In the genomic region with DNA sequence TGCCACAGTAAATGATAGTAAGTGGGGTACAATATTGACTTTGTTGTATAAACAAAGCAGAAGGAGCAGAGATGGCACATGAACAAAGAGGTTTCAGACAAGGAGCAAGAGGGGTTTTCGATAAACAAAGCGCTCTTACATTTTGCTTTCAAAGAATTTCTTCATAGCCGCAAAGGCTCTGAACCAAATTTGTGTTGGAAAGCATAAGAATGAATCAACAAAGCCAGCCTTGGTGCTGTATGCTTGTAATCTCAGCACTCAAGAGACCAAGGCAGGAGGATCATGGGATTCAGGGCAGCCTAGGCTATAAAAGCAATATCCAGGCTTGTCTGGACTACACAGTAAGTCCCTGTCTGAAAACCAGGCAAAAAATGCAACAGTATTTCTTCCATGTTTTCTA, we compare ENCODE assay signal across 22 mouse cellular contexts.
A peak's percentile ranks its signal among the peaks of the same experiment; 100 is the strongest.
DNase-seq lines count a peak whose midpoint lies in the region; ATAC-seq and TF ChIP-seq lines count a peak whose summit lies in the region.
"Had no signal": no experiment of that assay in that cellular context is flagged by ENCODE, and none has a peak within 500 bp of the region (broad histone marks: within the 10 kb centered on the region; RNA-seq: fewer than 3 reads in every experiment).

No protein-coding gene starts in this region.

- peak; percentile 28 for DNase-seq in hindbrain, postnatal 0 days (ENCODE audit: low spot score)
- DNase-seq in hindbrain, embryonic 14.5 days (ENCODE audit: low spot score), result no peak
- peak; percentile 9 for DNase-seq in lung, embryonic 14.5 days
- DNase-seq in lung, postnatal 14 days, result no peak
- peak; percentile 62 for DNase-seq in brain, adult 2 months (ENCODE audit: low read depth, low spot score)
- DNase-seq in fibroblast of lung, adult 2 months (ENCODE audit: low read depth), result peak; percentile 76
- no peak for DNase-seq in kidney, adult 9 months
- no peak for DNase-seq in heart, postnatal 4 days
- DNase-seq: adrenal gland, adult 2 months; adrenal gland, postnatal 25 days; cerebellum, adult 11 months; cerebellum, adult 8-10 months; cerebellum, postnatal 14 days; embryo, embryonic 11 days; gastrocnemius, postnatal 10 days; heart, adult 2 months had no signal

- TF ChIP-seq CTCF in hindbrain, postnatal 0 days (IDR thresholded peaks at IDR 0.05; ENCODE audit: low read depth), result no peak
- TF ChIP-seq CTCF in lung, embryonic 14.5 days (IDR thresholded peaks at IDR 0.05; ENCODE audit: low read depth), result no peak

- no peak overlapping the region for H3K4me2 ChIP-seq in hindbrain, postnatal 0 days (ENCODE audit: low read depth, low read length)
- H3K4me2 ChIP-seq in hindbrain, embryonic 14.5 days (replicated peaks), result no peak overlapping the region
- no peak overlapping the region for H3K4me2 ChIP-seq in lung, embryonic 14.5 days
- H3K4me2 ChIP-seq: embryonic facial prominence, embryonic 12.5 days; forebrain, embryonic 15.5 days; heart, embryonic 12.5 days had no signal

- H3K9me3 ChIP-seq in hindbrain, postnatal 0 days (ENCODE audit: low read length), result no peaks in the 10 kb centered on the region
- no peaks in the 10 kb centered on the region for H3K9me3 ChIP-seq in hindbrain, embryonic 14.5 days (ENCODE audit: control insufficient read depth, low read length)
- H3K9me3 ChIP-seq in lung, embryonic 14.5 days (ENCODE audit: low read depth, low read length), result no peaks in the 10 kb centered on the region
- H3K9me3 ChIP-seq: embryonic facial prominence, embryonic 12.5 days; forebrain, embryonic 15.5 days had no signal

- 66% methylated on average over 3 of the region's 3 CpGs for WGBS in hindbrain, postnatal 0 days
- WGBS in hindbrain, embryonic 14.5 days, result 75% methylated on average over 3 of the region's 3 CpGs
- 67% methylated on average over 3 of the region's 3 CpGs for WGBS in lung, embryonic 14.5 days

- H3K4me3 ChIP-seq in hindbrain, postnatal 0 days (ENCODE audit: low read length), result no peak overlapping the region
- no peak overlapping the region for H3K4me3 ChIP-seq in hindbrain, embryonic 14.5 days (replicated peaks; ENCODE audit: low read length)
- H3K4me3 ChIP-seq in lung, embryonic 14.5 days (ENCODE audit: low read depth, low read length), result no peak overlapping the region
- H3K4me3 ChIP-seq: embryonic facial prominence, embryonic 12.5 days; erythroblast, embryonic 14.5 days; forebrain, embryonic 15.5 days; heart, adult 2 months; heart, embryonic 12.5 days had no signal

- no peaks in the 10 kb centered on the region for H3K27me3 ChIP-seq in hindbrain, postnatal 0 days (ENCODE audit: insufficient read depth, low read length)
- no peaks in the 10 kb centered on the region for H3K27me3 ChIP-seq in hindbrain, embryonic 14.5 days (ENCODE audit: control insufficient read depth, insufficient read depth, low read length)
- no peaks in the 10 kb centered on the region for H3K27me3 ChIP-seq in lung, embryonic 14.5 days (ENCODE audit: insufficient read depth, low read length)
- H3K27me3 ChIP-seq: CH12.LX; embryonic facial prominence, embryonic 12.5 days; forebrain, embryonic 15.5 days; heart, embryonic 12.5 days had no signal

- ATAC-seq in hindbrain, postnatal 0 days, result peak; percentile 56; the same call in 1 of the 2 replicates
- no peak for ATAC-seq in hindbrain, embryonic 14.5 days (ENCODE audit: low FRiP score)
- no peak for ATAC-seq in lung, embryonic 14.5 days (ENCODE audit: insufficient read depth)
- ATAC-seq: forebrain, embryonic 15.5 days; hindbrain, embryonic 16.5 days had no signal

- no peak overlapping the region for H3K27ac ChIP-seq in hindbrain, postnatal 0 days
- no peak overlapping the region for H3K27ac ChIP-seq in hindbrain, embryonic 14.5 days
- no peak overlapping the region for H3K27ac ChIP-seq in lung, embryonic 14.5 days (ENCODE audit: low read depth)
- H3K27ac ChIP-seq: embryonic facial prominence, embryonic 12.5 days; forebrain, embryonic 15.5 days; heart, adult 2 months had no signal

- H3K4me1 ChIP-seq in hindbrain, postnatal 0 days (ENCODE audit: insufficient read depth, low read length), result no peaks in the 10 kb centered on the region
- H3K4me1 ChIP-seq in hindbrain, embryonic 14.5 days (replicated peaks; ENCODE audit: control insufficient read depth, insufficient read depth, low read length), result 0 out of 2 replicates have a peak, but pooled peaks cover 5% of the 10 kb centered on the region
- H3K4me1 ChIP-seq in lung, embryonic 14.5 days (ENCODE audit: insufficient read depth), result no peaks in the 10 kb centered on the region
- H3K4me1 ChIP-seq: heart, embryonic 12.5 days had no signal

- no peak overlapping the region for H3K9ac ChIP-seq in hindbrain, postnatal 0 days (replicated peaks; ENCODE audit: low read length)
- no peak overlapping the region for H3K9ac ChIP-seq in hindbrain, embryonic 14.5 days
- no peak overlapping the region for H3K9ac ChIP-seq in lung, embryonic 14.5 days
- H3K9ac ChIP-seq: embryonic facial prominence, embryonic 12.5 days; forebrain, embryonic 15.5 days; heart, embryonic 12.5 days had no signal

- H3K36me3 ChIP-seq in hindbrain, postnatal 0 days (ENCODE audit: insufficient read depth, low read length), result no peaks in the 10 kb centered on the region
- H3K36me3 ChIP-seq in hindbrain, embryonic 14.5 days (replicated peaks; ENCODE audit: control insufficient read depth, insufficient read depth), result no peaks in the 10 kb centered on the region
- H3K36me3 ChIP-seq in lung, embryonic 14.5 days (ENCODE audit: insufficient read depth), result no peaks in the 10 kb centered on the region
- H3K36me3 ChIP-seq: embryonic facial prominence, embryonic 12.5 days; forebrain, embryonic 15.5 days; heart, embryonic 12.5 days had no signal

Comparison
In these comparisons a context has a peak if more than half of its experiments do, and no peak if none do; other contexts are left out.
1. DNase-seq: peak in hindbrain, postnatal 0 days (single experiment), lung, embryonic 14.5 days (single experiment), brain, adult 2 months (single experiment) and fibroblast of lung, adult 2 months (single experiment); none in hindbrain, embryonic 14.5 days (single experiment), lung, postnatal 14 days (single experiment), kidney, adult 9 months (single experiment) and heart, postnatal 4 days (single experiment).